Mouse (Mus musculus) lung, postnatal 36 days (tissue): Measurements from ENCODE around the gene Sertad4.

Experiments
- DNase-seq: peaks from one replicate; pipeline ENCODE4 v3.0.0; 2022; ENCODE audit warnings: mixed read lengths

The Sertad4 gene

DNA sequence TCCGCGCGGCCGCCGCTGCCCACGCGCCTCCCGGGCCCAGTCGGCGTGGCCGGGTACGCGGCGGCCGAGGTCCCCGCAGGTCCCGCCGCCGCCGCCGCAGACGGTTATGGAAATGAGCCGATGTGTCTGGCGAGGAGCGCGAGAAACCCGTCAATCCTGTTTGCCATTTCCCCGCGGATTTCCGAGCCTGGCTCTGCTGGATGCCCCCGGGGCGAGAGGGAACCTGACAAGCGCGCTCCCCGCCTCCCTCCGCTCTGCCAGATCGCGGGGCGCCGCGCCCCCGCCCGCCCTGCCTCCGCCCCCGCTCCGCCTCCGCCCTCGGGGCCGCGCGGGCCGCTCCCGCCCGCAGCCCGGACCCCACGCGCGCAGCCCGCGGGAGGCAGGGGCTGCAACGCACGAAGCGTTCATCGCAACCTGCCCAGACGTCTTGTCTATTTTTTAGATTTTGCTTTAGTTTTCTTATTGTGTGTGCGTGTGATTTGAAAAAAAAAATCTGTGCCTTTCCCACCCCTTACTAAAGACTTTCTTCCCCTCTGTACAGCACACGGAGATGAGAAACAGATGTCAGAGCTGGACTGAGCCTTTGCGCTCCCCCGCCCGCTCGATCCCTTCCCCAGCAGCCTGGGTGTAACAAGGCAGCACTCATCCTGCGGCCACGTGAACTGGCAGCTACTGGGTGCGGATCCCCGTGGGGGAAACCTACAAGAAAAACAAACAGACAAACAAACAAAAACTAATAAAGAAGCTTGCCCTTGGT, at the start of gene Sertad4:
TSS of gene Sertad4 (minus strand) at position 283 of the 757 bp plus-strand sequence.
- peak; percentile 44 for DNase-seq

- no peak for DNase-seq
These were observed 46.0 kb upstream of the Sertad4 start for GRCm38 (mm10) chr1:192901516-192901915.

- no peak for DNase-seq
These were observed 45.4 kb upstream of the Sertad4 start for GRCm38 (mm10) chr1:192900913-192901312.

DNA sequence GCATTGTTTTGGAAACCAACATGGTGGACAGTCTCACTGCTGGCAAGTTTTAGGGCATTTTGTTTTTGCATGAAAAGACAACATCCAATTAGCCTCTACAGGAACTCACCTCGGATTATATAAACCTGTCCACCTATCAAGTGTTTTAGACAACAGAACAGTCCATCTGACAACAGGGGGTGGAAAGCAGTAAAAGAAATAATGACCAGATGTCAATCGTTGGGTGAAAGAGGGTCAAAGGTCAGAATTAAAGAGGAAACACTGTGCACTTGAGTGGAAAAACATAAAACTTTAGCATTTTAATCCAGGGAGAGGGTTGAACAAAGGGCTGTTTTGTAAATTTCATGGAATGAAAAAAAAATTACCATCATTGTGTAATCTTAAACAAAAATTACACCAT, 43.2 kb upstream of the Sertad4 start:
- DNase-seq: no peak

DNA sequence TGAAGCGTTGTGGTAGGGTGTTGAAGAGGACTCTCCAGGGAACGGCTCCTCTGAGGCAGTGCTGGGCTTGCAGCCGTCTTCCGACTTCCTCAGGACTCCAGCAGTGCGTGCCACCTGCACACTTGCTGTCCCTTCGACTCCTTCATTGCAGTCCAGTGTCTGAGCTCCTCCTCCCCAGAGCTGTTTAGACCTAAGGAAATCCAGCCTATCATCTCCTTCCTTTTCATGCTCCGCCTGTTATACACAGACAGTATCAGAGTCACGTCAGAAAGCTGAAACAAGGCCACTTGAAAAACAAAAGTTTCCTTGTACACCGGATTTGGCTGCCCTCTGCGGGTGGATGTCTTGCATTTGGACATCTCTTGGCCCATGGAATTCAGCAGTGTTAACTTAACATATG, 41.7 kb upstream of the Sertad4 start:
- DNase-seq: peak; percentile 33

DNA sequence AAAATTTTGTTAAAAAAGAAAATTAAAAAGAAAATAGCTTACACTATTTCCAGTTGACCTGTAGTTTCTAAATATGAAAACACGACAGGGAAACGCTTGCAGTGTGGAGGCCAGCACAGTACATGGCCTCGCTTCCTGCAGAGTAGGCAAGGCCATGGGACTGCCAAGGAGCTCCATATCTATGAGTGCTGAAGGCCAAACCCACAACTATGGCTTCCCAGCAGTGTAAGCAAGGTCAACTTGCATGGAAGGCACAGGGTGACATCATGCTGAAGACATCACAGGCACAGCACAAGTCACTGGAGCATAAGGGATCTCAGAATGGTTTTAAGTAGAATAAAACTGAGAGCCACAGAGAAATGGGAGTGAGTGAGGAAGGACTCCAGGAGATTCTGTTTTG, 40.5 kb upstream of the Sertad4 start:
- DNase-seq: no peak

DNA sequence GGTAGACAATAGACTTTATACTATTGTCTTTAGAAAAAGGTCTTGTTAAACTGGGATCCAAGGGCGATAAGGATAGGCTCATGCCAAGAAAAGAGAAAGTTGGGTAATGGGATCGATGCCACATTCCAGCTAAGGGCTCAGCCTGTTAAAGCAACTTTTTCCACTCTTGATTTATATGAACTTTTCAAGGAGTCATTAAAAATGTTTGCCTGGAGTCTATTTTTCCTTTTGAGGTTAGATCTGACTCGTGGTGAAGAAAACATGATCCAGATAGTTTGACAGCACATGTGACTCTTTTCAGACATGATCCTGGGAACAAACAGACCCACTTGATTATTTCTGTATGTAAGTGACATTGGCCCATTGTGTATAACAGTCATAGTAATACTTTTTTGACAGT, 35.2 kb upstream of the Sertad4 start:
- no peak for DNase-seq

GRCm38 (mm10) chr1:192882617-192883295, 27.2 kb upstream of the Sertad4 start:
- DNase-seq: no peak

GRCm38 (mm10) chr1:192880130-192880529, 24.6 kb upstream of the Sertad4 start:
- DNase-seq: no peak

DNA sequence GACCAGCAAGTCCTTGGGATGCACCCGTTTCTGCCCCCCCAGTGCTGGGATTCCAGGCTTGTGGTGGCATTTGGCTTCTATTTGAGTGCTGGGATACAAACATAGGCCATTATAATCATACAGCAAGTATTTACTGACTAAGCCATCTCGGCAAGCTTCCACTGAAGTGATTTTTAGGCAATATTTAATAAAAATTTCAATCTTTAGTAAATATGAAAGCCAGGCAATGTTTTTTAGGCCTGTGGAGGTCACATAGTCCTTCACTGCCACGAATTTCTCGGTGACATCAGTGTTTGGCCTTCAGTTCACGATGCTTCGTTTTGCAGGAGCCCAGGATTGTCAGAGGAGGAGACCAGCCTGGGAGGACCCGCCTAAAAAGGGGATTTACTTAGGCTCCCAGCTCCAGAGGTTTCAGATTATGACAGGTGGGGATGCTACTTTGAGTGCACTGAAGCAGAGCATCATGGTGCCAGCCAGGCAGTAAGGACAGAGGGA, 23.6 kb upstream of the Sertad4 start:
- no peak for DNase-seq

DNA sequence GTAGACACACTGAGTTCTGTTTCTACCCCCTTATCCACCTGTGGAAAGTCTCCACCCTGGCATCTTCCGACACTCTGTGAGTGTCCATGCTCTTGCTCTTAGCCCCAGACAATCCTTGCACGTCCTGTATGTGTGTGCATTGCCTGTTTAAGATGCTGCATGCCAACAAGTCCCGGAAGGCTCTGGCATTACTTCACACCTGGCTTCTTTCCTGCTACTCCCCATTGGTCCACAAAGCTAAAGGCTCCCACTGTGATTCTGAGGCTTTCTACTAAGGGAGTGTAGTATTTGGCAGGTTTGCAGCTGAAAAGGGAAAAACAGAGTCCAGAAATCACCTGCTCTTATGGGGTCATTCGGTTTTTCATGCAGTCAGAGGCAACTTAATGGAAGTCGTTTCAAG, 17.3 kb upstream of the Sertad4 start:
- DNase-seq: no peak

GRCm38 (mm10) chr1:192869761-192870160, 14.2 kb upstream of the Sertad4 start:
- DNase-seq: no peak

GRCm38 (mm10) chr1:192864440-192864839, 8.9 kb upstream of the Sertad4 start:
- no peak for DNase-seq

- DNase-seq: no peak
These were observed 5.9 kb upstream of the Sertad4 start for GRCm38 (mm10) chr1:192861305-192861960.

DNA sequence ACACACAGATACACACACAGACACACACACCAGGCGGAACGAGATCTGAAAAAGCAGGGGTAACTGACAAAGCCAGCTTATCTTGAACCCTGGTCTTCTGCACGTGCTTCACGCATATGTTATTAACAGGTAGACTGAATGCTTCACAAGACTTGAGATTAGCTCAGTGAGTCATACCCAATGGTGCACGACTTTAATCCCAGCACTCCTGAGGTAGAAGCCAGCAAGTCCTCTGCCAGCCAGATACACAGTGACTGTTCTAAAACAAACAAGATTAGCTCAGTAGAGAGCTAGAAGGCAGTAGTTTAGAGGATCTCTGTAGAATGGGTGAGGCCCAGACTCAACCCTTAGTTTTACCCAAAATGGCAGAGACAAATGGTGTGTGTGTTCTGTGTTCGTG, 4.7 kb upstream of the Sertad4 start:
- no peak for DNase-seq

GRCm38 (mm10) chr1:192857582-192857981, 2.0 kb upstream of the Sertad4 start:
- DNase-seq: no peak

DNA sequence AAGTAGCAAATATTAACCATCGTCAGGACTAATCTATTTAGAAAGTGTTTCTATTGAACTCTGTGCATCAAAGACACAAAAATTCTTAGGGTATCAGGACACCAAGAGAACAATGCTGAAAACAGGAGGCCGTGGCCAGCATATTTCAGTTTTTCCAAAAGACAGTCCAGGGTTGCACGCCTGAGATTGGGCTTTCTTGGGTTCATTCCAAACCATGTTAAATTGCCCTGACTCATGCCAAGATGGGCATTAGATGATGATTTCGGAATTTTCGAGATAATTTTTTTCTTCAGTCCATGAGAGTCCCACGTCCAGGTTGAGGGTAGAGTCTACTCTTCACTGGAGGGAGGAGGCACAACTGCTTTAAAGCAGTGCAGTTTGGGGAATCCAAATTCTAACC, 1.4 kb upstream of the Sertad4 start:
- DNase-seq: no peak

- DNase-seq: peak; percentile 11
These were observed 855 bp upstream of the Sertad4 start for GRCm38 (mm10) chr1:192856411-192856810.

GRCm38 (mm10) chr1:192854819-192855271, 711 bp downstream of the Sertad4 start:
- peak; percentile 45 for DNase-seq

GRCm38 (mm10) chr1:192853988-192854818, 1.4 kb downstream of the Sertad4 start:
- DNase-seq: no peak

- DNase-seq: no peak
These were observed 2.1 kb downstream of the Sertad4 start for GRCm38 (mm10) chr1:192853429-192853828.

DNA sequence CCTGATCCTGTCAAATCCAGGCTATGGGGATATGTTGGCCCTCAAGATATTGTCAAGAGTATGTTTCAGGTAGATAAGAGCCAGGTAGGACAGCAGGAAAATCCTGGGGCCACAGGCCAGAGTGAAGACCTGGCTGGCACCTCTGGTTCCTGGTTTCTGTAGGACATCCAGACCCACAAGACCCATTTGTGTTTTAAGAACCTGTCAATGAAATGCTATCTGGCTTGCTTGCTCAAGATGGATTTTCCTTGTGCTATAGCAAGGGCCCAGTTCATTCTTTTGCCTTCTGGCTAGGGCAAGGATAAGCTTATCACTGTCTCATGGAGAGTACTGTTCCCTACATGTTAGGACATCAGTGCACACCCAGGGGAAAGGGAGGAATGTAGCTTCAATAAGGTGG, 3.5 kb downstream of the Sertad4 start:
- no peak for DNase-seq

GRCm38 (mm10) chr1:192851640-192852039, 3.9 kb downstream of the Sertad4 start:
- peak; percentile 41 for DNase-seq
